Mouse (Mus musculus): ENCODE measurements around the gene Nif3l1. TPM values are rescaled to one million over a fixed set of nuclear protein-coding genes. Genes with fewer than 3 reads are reported as not detected.
A peak's percentile ranks its signal among the peaks of the same experiment; 100 is the strongest.

Nif3l1 gene
- total RNA-seq, 2 experiments from 2014 or later, result 19.9 to 20.3 TPM

DNA sequence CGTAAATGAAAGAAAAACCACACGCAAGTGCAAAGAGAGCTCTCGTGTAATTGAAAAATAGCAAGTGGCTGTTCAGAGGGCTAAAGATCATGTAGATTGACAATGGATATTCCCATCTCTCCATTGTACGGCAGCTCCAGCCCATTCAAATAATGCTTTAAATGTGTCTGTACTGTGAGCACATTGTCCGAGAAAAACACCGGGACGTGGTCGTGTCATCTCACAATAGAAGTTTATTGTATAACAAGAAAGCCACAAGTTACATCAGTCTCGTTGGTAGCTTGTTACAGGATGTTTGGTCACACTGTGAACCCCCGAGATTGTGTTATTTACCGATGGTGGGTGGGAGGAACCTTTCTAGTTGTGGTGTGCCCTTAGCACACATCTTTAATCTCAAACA, 910 bp downstream of the Nif3l1 start:
- intact Hi-C loops (cut with DNase I), result no loop called here
- no peak for DNase-seq (ENCODE audit: extremely low spot score in 1 of 2, low spot score in 2 of 2)

DNA sequence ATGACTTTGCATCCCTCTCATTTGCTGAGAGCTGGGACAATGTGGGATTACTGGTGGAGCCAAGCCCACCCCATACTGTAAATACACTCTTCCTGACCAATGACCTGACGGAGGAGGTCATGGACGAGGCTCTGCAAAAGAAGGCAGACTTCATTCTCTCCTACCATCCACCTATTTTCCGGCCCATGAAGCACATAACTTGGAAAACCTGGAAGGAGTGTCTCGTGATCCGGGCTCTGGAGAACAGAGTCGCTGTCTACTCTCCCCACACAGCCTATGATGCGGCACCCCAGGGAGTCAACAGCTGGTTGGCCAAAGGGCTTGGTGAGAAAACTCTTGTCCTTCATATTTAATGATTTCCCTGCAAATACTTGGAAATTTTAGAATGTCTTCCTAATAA, 2.8 kb downstream of the Nif3l1 start:
- intact Hi-C loops (cut with DNase I), result no loop called here
- no peak for DNase-seq (ENCODE audit: extremely low spot score in 1 of 2, low spot score in 2 of 2)

DNA sequence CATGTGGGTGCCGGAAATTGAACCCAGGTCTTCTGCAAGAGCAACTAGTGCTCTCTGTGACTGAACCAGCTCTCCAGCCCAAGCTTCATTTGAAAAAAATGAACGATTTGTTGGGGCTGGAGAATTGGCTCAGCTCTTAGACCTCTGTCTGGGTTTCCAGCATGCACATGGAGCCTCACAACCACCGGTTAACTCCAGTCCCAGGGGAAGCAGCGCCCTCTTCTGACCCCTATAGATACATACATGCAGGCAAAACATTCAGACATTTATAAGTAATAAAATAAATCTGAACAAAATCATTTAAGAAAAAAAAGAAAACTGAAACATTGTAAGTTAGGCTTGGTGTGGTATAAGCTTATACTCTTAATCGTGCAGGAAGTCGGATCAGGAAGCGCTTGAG, 3.4 kb downstream of the Nif3l1 start:
- intact Hi-C loops (cut with DNase I), result no loop called here
- DNase-seq (ENCODE audit: extremely low spot score in 1 of 2, low spot score in 2 of 2), result no peak

DNA sequence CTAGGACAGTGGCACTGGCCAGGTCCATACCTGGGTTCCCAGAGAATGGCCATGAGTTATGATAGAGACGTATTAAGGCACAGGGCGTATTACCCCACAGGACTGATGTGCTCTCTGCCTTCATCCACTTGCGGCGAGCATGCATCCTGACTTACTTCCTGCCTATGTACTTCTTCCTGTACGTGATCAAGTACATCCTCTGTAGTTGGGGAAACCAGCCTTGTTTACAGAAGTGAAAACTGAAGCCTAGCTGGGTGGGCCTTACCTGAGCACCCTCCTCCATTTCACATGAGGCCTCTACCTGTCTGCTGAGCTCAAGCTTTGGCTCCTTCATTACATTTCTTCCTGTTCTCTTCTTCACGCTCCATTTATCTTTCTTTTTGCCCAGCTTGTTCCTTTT, 9.4 kb downstream of the Nif3l1 start:
- no peak for DNase-seq (ENCODE audit: extremely low spot score in 1 of 2, low spot score in 2 of 2)
- intact Hi-C loops (cut with DNase I), result no loop called here

DNA sequence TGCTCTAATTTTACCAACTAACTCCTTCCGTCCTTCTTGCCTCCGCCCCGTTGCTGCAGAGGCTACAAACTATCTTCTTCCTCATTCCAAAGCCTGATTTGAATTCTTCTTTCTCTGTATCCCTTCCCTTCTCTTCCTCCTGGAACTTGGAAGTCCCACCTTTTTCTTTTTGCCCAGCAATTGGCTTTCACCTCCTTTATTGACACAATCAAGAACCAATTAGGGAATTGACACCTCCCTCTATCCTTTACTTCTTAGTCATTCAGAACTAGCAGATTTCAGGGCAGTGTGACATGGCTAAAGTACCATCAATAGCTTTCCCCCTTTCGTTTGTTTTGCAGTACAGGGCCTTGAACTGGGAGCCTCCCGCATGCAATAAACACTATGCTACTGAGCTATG, 13.2 kb downstream of the Nif3l1 start:
- intact Hi-C loops (cut with DNase I), result no loop called here
- no peak for DNase-seq (ENCODE audit: extremely low spot score in 1 of 2, low spot score in 2 of 2)

DNA sequence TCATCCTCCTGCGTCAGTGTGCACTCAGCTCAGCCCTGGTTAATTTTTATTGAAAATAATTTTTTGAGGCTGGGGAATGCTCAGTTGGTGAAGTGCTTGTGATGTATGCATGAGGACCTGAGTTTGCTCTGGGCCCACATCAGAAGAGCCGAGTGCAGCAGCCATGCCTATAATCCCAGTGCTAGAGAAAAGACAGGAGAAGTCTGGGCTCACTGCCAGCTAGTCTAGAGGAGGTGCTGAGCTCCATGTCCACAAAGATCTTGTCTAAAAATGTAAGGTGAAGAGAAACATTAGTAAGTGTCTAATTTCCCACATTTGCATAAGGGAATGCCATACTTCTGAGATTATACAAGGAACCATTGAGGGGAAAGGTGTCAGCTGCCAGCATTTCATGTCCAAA, 13.9 kb downstream of the Nif3l1 start:
- intact Hi-C loops (cut with DNase I), result no loop called here
- no peak for DNase-seq (ENCODE audit: extremely low spot score in 1 of 2, low spot score in 2 of 2)

DNA sequence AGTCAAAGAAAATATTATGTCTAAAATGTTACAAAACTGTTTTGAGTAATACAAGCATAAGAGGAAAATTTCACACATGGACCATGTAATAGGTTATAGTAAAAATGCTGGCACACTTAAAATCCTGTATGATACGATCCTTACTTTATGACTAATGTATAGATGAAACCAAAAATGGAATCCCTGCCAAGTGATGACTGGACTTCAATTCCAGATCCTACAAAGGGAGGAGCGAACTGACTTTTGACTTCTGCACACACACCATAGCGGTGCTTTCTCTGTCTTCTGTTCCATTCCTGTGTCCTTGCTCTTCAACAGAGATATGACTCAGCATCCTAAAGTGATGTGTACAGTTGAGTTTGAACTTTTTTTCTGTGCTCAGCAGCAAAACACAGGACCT, 15.6 kb downstream of the Nif3l1 start:
- no peak for DNase-seq (ENCODE audit: extremely low spot score in 1 of 2, low spot score in 2 of 2)
- intact Hi-C loops (cut with DNase I), result no loop called here

DNA sequence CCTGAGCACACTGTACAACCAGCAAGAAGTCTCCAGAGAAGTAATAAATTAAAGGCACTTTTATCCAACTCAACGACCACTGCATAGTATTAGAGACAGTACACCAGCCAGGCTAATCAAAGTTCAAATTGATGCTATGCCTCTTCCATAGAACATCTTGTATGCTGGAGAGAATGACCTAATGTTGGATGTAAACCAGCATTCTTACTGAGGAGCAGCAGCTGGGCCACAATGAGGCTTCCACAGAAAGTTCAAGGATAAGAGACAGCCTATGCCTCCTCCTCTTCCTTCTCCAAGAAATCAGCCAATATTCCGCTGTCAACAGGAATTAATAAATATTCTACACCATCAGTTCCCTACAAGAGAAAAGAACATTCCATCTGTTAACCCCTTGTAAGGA, 19.0 kb downstream of the Nif3l1 start:
- no peak for DNase-seq (ENCODE audit: extremely low spot score in 1 of 2, low spot score in 2 of 2)
- intact Hi-C loops (cut with DNase I), result no loop called here

DNA sequence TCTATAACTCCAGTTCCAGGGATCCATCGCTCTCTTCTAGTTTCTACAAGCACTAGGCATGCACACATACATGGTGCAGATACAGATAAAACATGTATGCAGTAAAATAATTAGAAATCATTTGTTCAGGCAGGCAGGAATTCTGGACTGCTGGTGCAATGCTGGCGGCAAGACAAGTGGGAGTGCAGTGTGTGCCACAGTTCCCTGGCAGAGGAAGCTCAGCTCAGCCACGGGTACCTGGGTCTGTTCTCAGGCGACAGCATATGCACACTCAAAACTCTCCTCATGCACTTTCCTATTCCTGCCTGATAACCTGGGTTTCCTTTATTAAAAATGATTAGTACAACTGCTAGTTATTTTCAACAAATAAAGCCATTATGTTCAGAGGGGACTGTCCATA, 20.1 kb downstream of the Nif3l1 start:
- no peak for DNase-seq (ENCODE audit: extremely low spot score in 1 of 2, low spot score in 2 of 2)
- intact Hi-C loops (cut with DNase I), result no loop called here

DNA sequence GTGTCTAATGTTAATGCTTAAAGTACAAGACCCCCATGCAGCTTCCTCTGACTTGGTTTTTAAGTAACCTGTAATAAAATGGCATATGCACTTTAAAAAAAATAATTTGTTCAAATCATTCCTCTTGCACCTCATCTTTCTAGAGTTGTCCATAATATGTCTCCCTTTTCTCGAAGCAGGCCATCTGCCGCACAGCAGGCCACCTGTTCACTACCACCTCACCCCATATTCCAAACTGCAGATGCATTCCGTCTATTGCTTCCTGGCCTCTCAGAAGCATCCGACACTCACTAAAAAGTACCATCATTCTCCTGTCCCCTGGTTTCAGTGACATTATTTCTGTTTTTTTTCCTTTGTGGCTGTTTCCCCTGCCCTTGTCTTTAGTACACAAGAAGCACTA, 20.6 kb downstream of the Nif3l1 start:
- intact Hi-C loops (cut with DNase I), result no loop called here
- DNase-seq (ENCODE audit: extremely low spot score in 1 of 2, low spot score in 2 of 2), result no peak

DNA sequence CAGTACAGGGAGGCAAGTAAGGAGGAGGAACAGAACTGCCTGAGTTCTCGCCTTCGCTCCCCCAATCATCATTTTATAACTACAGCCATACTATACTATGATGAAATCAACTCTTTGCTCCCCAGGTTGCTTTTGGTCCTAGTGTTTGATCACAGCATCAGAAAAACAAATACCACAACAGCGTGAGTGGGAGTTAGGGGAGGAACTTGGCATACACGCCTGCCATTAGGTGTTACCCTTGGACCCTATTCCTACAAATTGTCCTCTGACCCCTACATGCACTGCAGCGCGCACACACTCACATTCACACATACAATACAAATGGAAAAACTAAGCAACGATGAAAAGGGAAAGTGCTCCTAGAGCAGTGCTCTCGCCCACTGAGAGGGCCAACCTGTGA, 30.7 kb downstream of the Nif3l1 start:
- intact Hi-C loops (cut with DNase I), result loop anchor here (5.0 to 10.0 kb wide), 2 partner anchors 72 to 429 kb away; no protein-coding TSS in a partner anchor
- no peak for DNase-seq (ENCODE audit: extremely low spot score in 1 of 2, low spot score in 2 of 2)

DNA sequence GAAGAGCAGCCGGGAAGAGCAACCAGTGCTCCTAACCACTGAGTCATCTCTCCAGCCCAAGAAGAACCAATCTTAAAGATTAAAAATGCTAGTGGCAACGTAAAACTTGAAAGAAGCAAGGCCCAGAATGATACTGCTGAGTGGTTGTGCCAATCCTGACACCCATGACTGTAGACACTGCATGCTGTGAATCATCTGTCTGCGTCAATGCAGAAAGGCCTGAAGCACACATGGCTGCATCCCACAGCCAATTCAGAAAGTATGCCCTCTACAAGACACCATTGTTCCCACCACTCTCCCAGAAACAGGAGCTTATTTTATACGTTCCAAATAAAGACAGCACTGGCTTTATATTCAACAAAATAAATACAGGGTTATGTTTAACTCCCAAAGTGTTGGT, 37.7 kb downstream of the Nif3l1 start:
- intact Hi-C loops (cut with DNase I), result no loop called here
- no peak for DNase-seq (ENCODE audit: extremely low spot score in 1 of 2, low spot score in 2 of 2)

DNA sequence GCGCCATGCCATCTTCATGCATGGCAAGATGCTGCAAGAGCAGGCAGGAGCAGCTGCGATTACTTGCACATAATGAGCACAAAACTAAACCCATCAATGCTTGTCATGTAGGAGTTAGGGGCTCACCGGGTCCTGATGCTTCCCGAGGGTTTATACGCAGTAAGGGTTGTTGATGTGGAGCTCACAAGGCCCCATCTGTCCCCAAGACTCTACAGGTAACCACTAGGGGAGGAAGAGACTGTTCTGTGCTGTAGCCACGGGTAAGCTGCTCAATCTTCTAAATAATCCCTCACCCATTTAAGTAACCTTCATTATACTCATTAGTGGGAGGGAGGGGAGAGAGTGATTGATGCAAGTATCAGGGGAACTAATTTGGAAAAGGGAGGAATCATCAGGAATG, 50.7 kb downstream of the Nif3l1 start:
- no peak for DNase-seq (ENCODE audit: extremely low spot score in 1 of 2, low spot score in 2 of 2)
- intact Hi-C loops (cut with DNase I), result no loop called here

DNA sequence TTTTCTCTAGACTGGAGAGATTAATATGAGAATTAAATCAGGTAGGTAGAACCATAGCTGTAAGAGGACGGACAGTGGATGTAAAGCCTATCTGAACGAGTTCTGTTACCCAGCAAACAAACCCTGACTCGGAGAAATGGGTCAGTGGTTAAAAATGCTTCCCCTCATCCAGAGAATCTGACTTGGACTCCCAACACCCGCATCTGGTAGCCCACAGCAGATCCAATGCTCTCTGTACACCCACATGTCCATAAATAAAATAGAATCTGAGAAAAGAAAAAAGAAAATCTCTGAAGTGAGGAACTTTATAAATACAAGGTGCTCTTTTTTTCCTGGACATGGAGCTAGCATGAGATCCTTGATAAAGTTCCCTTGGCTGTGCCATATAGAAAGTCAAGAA, 52.7 kb downstream of the Nif3l1 start:
- DNase-seq (ENCODE audit: extremely low spot score in 1 of 2, low spot score in 2 of 2), result no peak
- intact Hi-C loops (cut with DNase I), result no loop called here

DNA sequence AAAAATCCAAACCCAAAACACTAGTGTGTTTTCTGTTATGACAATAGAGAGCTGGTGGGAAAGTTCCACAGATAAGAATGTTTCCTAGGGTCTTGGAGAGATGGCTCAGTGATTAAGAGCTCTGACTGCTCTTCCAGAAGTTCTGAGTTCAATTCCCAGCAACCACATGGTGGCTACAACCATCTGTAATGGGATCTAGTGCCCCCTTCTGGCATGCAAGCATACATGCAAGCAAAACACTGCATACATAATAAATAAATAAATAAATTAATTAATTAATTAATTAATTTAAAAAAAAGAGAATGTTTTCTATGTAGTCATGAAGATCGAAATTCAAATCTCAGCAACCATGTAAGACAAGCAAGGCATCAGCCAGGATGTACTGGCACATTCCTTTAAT, 53.8 kb downstream of the Nif3l1 start:
- intact Hi-C loops (cut with DNase I), result no loop called here
- no peak for DNase-seq (ENCODE audit: extremely low spot score in 1 of 2, low spot score in 2 of 2)

DNA sequence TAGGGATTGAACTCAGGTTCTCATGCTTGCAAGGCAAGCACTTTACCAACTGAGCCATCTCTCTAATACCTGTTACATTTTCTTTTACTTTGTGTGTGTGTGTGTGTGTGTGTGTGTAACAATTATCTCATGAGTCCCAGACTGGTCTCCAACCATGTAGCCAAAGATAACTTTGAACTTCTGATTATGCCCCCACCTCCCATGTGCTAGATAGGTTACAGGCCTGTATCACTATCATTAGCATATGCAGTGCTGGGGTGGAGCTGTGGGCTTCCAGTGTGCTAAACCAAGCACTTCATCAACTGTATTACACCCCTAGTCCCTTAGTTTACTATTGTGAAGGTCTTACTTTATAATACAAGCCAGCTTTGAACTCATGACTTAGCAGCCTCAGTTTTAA, 58.2 kb downstream of the Nif3l1 start:
- DNase-seq (ENCODE audit: extremely low spot score in 1 of 2, low spot score in 2 of 2), result no peak
- intact Hi-C loops (cut with DNase I), result no loop called here

DNA sequence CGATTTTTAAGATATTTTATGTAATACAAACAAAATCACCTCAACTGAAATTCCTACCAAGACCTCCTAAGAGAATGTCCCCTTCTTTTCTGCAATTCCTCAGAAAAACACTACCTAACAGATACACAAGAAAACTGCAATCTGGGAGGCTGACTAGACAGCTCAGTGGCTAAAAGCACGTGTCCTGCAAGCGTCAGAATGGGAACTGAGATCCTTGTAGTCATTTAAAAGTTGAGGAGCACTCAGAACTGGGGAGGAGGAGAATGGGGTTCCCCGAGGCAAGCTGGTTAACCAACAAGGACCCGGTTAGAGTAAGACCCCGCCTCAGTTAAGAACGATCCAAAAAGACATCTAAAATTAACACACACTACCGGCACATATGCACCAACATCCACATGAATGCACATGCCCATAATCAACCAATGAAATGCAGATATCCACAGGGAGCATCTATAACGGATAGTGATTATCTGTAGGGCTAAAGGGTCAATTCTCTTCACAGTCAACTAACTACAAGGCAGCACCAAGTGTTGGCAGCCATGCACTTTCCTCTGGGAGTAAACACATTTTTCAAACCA, 58.9 kb downstream of the Nif3l1 start:
- intact Hi-C loops (cut with DNase I), result no loop called here
- no peak for DNase-seq (ENCODE audit: extremely low spot score in 1 of 2, low spot score in 2 of 2)

DNA sequence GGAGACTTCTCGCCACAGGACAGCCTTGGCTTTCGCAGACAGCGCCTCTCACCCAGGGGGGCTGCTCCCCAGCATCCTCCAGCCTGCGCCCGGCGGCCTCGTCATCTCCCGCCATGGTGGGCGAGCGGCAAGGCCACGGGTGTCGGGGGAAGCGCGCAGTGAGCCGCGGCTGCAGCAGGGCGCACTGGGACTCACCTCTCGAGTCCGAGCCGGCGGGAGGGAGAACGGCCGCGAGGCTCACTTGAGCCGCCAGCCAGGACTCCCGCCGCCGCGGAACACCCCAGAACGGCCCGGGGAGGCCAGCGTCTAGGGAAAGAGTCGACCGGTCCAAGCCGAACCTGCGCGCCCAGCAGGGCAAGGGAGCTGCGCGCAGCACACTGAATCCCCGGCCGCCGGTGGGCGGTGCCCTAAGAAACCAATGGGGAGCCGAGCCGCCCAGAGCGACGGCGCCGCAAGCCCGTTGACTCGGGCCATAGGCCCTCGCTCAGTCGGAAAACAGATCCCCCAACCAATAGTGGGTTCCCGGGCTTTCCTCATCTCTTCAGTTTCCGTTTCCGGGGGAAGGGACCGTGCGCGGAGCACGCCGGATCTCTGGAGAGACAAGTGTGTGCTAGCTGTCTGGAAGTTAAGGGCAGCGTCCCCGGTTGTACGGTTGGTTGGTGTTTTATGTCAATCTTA, 59.8 kb downstream of the Nif3l1 start, which contains the start of gene Orc2:
Gene Orc2, minus strand, starts transcription at position 533 of the 678 bp plus-strand sequence.
- DNase-seq (ENCODE audit: extremely low spot score in 1 of 2, low spot score in 2 of 2), result peak; percentile 92 to 95
- intact Hi-C loops (cut with DNase I), result no loop called here

DNA sequence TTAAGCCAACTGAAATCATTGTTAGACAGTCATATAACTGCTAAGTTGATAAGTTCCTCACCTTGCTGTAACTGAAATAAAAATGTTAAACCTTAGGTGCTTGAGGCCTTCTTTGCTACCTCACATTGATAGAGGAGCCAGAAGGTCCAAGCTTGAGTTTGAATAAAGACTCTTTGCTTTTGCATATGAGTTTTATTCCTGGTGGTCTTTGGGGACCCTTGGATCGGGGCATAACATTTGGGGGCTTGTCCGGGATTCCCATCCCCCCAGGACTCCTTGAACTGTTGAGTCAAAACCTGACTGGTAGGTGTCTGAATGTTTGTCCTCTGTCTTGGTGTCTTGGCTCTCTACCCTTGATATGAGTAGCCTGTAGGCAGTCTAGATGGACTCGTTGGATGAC, 62.3 kb downstream of the Nif3l1 start:
- no peak for DNase-seq (ENCODE audit: extremely low spot score in 1 of 2, low spot score in 2 of 2)
- intact Hi-C loops (cut with DNase I), result no loop called here

All from left cerebral cortex, postnatal 10 days (tissue).